Mouse (Mus musculus): ENCODE results near the gene Apln. TPM values are rescaled to one million over a fixed set of nuclear protein-coding genes. Genes with fewer than 3 reads are reported as not detected.

The Apln gene
- 3.0 and 3.1 TPM in 2 replicates for polyA plus RNA-seq (2015; fragmentation: Nextera tagmentation; extraction: Ambion mirVana)

DNA sequence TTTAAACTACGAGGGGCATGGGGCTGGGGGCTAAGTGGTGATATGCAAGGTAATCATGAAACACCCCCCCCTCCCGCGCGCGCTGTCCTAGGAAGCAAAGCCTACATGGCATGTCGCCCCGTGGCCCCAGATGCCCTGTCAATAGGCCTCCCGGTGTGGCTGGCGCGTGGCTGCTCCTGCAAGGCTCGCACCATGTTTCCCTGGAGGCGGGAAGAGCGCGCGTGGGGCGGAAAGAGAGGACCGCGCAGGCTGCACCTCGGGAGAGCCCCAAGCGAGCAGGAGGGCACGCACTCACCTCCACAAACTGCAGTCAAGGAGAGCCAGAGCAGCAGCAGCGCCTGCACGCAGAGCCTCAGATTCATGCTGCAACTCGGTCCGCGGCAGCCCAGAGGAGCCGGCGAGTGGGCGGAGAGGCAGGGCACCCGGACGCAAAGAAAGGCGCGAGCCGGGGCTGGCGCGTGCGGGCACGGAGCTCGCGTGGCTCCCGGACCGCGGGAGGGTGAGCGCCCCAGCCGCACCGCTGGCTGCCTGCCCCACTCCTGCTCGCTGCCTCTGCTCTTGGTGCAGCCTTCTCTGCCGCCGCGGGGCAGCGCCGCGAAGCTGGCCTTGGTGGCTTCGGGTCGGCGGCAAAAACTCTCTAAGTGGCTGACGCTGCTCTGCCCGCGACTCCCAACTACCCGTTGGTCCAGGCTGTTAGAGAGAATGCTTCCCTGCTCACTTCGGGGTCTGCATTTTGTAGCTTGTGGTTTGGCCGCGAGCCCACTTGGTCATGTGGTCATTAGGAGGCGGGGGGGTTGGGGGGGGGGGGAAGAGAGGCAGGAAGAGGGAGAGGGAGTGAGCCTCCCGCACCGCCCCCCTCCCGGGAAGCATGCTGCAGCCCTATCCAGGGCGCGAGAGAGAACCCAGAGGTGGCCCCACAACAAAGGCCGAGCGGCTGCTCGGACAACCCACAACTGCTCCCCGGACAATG is at the start of gene Apln:
TSS of gene Apln (minus strand) at position 710 of the 970 bp plus-strand sequence.
- H3K4me3 ChIP-seq (ENCODE audit: low read depth, low read length): peak within 1 kb of the TSS; percentile 39
- H3K36me3 ChIP-seq (ENCODE audit: control insufficient read depth, insufficient read depth, low read length): no peaks in the 10 kb centered on the region
- WGBS: 12% methylated on average over 54 of the region's 73 CpGs
- H3K9ac ChIP-seq (ENCODE audit: low read length): peak within 1 kb of the TSS; percentile 31
- no peaks in the 10 kb centered on the region for H3K4me1 ChIP-seq (replicated peaks; ENCODE audit: control insufficient read depth, insufficient read depth)
- no peak for TF ChIP-seq CTCF (IDR thresholded peaks at IDR 0.05; ENCODE audit: low read depth)
- TF ChIP-seq EP300 (optimal IDR thresholded peaks at IDR 0.05): no peak
- H3K9me3 ChIP-seq (ENCODE audit: control insufficient read depth, low read length): no peaks in the 10 kb centered on the region
- H3K4me2 ChIP-seq (replicated peaks; ENCODE audit: low read depth): peak within 1 kb of the TSS; percentile 65
- DNase-seq (ENCODE audit: low spot score): peak; percentile 40
- ATAC-seq (ENCODE audit: low FRiP score, low TSS enrichment): peak; percentile 59; the same call in 1 of the 2 replicates
- no peak within 1 kb of the TSS for H3K27ac ChIP-seq (replicated peaks)
- H3K27me3 ChIP-seq (ENCODE audit: control insufficient read depth, insufficient read depth, low read length): no peaks in the 10 kb centered on the region

DNA sequence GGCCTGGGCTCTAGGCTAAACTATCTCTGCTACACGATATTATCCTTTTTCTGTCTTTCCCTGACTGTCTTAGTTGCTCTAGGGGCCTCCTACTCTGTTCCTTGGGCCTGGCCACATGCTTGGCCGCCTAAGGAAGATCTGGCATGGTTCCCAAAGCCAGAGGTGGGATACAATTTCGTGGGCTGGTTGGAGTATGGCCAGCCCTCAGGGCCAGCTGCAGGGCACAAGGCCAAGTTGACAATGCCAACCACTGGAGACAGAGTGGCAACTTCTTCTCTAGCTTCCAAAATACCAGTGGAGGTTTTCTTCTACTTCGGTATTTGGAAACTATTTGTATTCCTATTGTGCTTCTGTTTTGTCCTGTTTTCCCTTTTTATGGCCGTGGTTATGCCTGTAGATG is 47.7 kb upstream of the Apln start:
- Histone ChIP-seq H3K4me2 (replicated peaks; ENCODE audit: low read depth) (no peak overlapping the region), H3K27me3 (ENCODE audit: control insufficient read depth, insufficient read depth, low read length) (no peaks in the 10 kb centered on the region), H3K9me3 (ENCODE audit: control insufficient read depth, low read length) (no peaks in the 10 kb centered on the region), H3K4me1 (replicated peaks; ENCODE audit: control insufficient read depth, insufficient read depth) (no peaks in the 10 kb centered on the region), H3K4me3 (ENCODE audit: low read depth, low read length) (no peak overlapping the region), H3K27ac (replicated peaks) (no peak overlapping the region), H3K9ac (ENCODE audit: low read length) (no peak overlapping the region), H3K36me3 (ENCODE audit: control insufficient read depth, insufficient read depth, low read length) (no peaks in the 10 kb centered on the region)
- no peak for TF ChIP-seq EP300 (optimal IDR thresholded peaks at IDR 0.05)
- no peak for TF ChIP-seq CTCF (IDR thresholded peaks at IDR 0.05; ENCODE audit: low read depth)
- ATAC-seq (ENCODE audit: low FRiP score, low TSS enrichment) (no peak), DNase-seq (ENCODE audit: low spot score) (no peak)
- WGBS: 59% methylated on average over 5 of the region's 5 CpGs

DNA sequence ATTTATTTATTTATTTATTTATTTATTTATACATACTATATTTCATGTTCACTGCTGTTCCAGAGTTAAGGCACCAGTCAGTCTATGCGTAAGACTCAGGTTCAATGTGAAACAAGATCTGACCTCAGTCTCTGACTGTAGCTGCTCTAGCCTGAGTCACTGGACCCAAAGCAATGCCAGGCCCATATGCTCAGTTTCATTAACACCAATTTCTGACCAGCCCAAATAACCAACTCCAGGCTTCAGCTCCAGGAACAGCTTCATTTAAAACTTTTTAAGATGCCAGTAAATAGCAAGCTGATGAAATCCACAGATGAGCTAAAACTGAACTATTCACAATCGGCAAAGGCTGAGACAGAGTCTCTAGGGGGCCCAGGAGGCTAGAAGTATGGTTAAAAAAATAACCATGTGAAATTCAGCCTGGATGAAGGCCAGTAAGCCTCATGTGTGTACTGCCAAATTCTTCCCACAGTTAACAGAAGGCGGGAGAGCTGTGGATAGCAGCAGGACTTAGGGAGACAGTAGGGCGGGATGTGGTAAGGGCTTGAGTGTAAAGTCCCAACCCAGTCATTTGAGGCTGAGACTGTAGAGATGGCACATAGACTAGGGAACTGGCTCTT is 42.3 kb upstream of the Apln start:
- 62% methylated on average over 4 of the region's 4 CpGs for WGBS
- no peak overlapping the region for H3K4me3 ChIP-seq (ENCODE audit: low read depth, low read length)
- TF ChIP-seq EP300 (optimal IDR thresholded peaks at IDR 0.05) (no peak), CTCF (IDR thresholded peaks at IDR 0.05; ENCODE audit: low read depth) (no peak)
- no peak overlapping the region for H3K27ac ChIP-seq (replicated peaks)
- H3K4me1 ChIP-seq (replicated peaks; ENCODE audit: control insufficient read depth, insufficient read depth): no peaks in the 10 kb centered on the region
- no peak overlapping the region for H3K9ac ChIP-seq (ENCODE audit: low read length)
- no peaks in the 10 kb centered on the region for H3K27me3 ChIP-seq (ENCODE audit: control insufficient read depth, insufficient read depth, low read length)
- ATAC-seq (ENCODE audit: low FRiP score, low TSS enrichment): no peak
- H3K4me2 ChIP-seq (replicated peaks; ENCODE audit: low read depth): no peak overlapping the region
- no peaks in the 10 kb centered on the region for H3K36me3 ChIP-seq (ENCODE audit: control insufficient read depth, insufficient read depth, low read length)
- DNase-seq (ENCODE audit: low spot score): no peak
- H3K9me3 ChIP-seq (ENCODE audit: control insufficient read depth, low read length): no peaks in the 10 kb centered on the region

DNA sequence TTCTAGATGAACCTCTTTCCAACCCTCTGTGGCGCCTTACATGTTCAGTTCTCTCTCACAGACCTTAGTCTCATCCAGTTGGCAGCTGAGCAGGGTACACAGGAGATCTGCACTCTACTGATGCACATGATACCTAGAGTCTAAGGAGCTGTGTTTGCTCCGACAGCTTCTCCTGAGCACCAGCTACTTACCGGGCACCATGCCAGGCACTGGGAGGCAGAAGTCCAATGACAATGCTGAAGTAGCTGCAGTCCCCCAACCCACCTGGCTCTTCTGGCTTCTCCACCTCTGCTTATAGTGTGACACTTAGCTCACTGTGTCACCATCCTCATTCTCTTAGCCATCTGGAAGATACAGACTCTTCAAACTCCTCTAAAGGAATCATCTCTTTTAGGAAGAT is 40.0 kb upstream of the Apln start:
- Histone ChIP-seq H3K9ac (ENCODE audit: low read length) (no peak overlapping the region), H3K4me1 (replicated peaks; ENCODE audit: control insufficient read depth, insufficient read depth) (no peaks in the 10 kb centered on the region), H3K4me2 (replicated peaks; ENCODE audit: low read depth) (no peak overlapping the region), H3K4me3 (ENCODE audit: low read depth, low read length) (no peak overlapping the region), H3K27me3 (ENCODE audit: control insufficient read depth, insufficient read depth, low read length) (no peaks in the 10 kb centered on the region), H3K9me3 (ENCODE audit: control insufficient read depth, low read length) (no peaks in the 10 kb centered on the region), H3K27ac (replicated peaks) (no peak overlapping the region), H3K36me3 (ENCODE audit: control insufficient read depth, insufficient read depth, low read length) (no peaks in the 10 kb centered on the region)
- no peak for DNase-seq (ENCODE audit: low spot score)
- TF ChIP-seq EP300 (optimal IDR thresholded peaks at IDR 0.05): no peak
- no peak for TF ChIP-seq CTCF (IDR thresholded peaks at IDR 0.05; ENCODE audit: low read depth)
- ATAC-seq (ENCODE audit: low FRiP score, low TSS enrichment): no peak
- WGBS: 83% methylated on average over 3 of the region's 3 CpGs

DNA sequence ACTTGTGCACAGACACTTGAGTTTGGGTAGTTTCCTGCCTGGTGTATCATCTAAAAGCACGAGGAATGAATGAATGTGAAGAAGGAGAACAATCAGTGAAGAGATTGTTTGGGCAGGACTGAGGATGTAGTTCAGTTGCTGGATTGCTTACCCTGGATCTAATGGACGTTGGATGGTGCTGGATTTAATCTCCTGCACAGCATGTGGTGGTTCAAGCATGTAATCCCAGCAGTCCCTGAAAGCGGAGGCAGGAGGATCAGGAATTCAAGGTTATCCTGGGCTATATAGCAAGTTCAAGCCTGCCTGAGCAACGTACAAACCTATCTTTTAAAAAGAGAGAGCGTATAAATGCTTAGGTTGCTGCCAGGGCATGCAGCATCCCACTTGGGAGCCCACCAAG is 37.7 kb upstream of the Apln start:
- Histone ChIP-seq H3K9me3 (ENCODE audit: control insufficient read depth, low read length) (no peaks in the 10 kb centered on the region), H3K9ac (ENCODE audit: low read length) (no peak overlapping the region), H3K4me3 (ENCODE audit: low read depth, low read length) (no peak overlapping the region), H3K27ac (replicated peaks) (no peak overlapping the region), H3K36me3 (ENCODE audit: control insufficient read depth, insufficient read depth, low read length) (no peaks in the 10 kb centered on the region), H3K4me2 (replicated peaks; ENCODE audit: low read depth) (no peak overlapping the region), H3K4me1 (replicated peaks; ENCODE audit: control insufficient read depth, insufficient read depth) (no peaks in the 10 kb centered on the region), H3K27me3 (ENCODE audit: control insufficient read depth, insufficient read depth, low read length) (no peaks in the 10 kb centered on the region)
- DNase-seq (ENCODE audit: low spot score) (no peak), ATAC-seq (ENCODE audit: low FRiP score, low TSS enrichment) (no peak)
- 42% methylated on average over 5 of the region's 5 CpGs for WGBS
- TF ChIP-seq CTCF (IDR thresholded peaks at IDR 0.05; ENCODE audit: low read depth): no peak

DNA sequence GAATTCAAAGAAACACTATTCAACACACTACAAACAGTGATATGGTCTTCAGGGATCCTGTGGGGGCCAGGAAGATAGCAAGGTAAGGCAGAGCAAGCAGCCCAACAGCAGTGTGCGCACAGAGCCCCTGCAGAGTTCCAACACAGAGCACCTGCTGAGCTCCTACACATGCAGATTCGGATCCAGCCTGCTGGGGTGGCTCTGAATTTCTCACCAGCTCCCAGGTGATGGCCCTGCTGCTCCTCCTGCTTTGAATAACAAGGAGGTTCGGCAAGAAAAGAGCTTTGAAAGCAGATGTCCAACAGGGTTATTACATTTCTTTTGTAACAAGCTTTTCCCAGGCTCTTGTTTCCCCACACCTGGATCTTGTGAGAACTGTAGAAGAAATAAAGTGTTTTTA is 37.3 kb upstream of the Apln start:
- H3K36me3 ChIP-seq (ENCODE audit: control insufficient read depth, insufficient read depth, low read length): no peaks in the 10 kb centered on the region
- no peaks in the 10 kb centered on the region for H3K4me1 ChIP-seq (replicated peaks; ENCODE audit: control insufficient read depth, insufficient read depth)
- WGBS: 41% methylated on average over 3 of the region's 3 CpGs

More for the DNA sequence above, 37.3 kb upstream of the Apln start:
- Histone ChIP-seq H3K4me3 (ENCODE audit: low read depth, low read length) (no peak overlapping the region), H3K4me2 (replicated peaks; ENCODE audit: low read depth) (no peak overlapping the region), H3K9me3 (ENCODE audit: control insufficient read depth, low read length) (no peaks in the 10 kb centered on the region), H3K9ac (ENCODE audit: low read length) (no peak overlapping the region), H3K27me3 (ENCODE audit: control insufficient read depth, insufficient read depth, low read length) (no peaks in the 10 kb centered on the region), H3K27ac (replicated peaks) (no peak overlapping the region)
- no peak for DNase-seq (ENCODE audit: low spot score)
- no peak for TF ChIP-seq CTCF (IDR thresholded peaks at IDR 0.05; ENCODE audit: low read depth)
- TF ChIP-seq EP300 (optimal IDR thresholded peaks at IDR 0.05): no peak
- no peak for ATAC-seq (ENCODE audit: low FRiP score, low TSS enrichment)

Data from stomach, postnatal 0 days (tissue).